Mouse (Mus musculus) testis, adult 2 months (tissue): ENCODE data around the gene Vmn1r197.
"Not testable (repeated sequence)": the region's sequence is repeated elsewhere in the genome, so short reads cannot be mapped to it uniquely, and the experiment has no call there.

Experiments
- CTCF ChIP-seq: fragments of 200-500 bp; IDR thresholded peaks from 2 replicates; pipeline ENCODE4 v1.5.1; 2012; ENCODE audit warnings: low read depth, mild to moderate bottlenecking, inconsistent platforms, low read length, moderate library complexity; ENCODE audit not compliant: control insufficient read depth, insufficient read depth, insufficient replicate concordance
- POLR2A ChIP-seq: fragments of 200-500 bp; IDR thresholded peaks from 2 replicates; pipeline ENCODE4 v1.6.1; 2012; ENCODE audit warnings: low read depth, mild to moderate bottlenecking, inconsistent platforms, low read length, moderate library complexity; ENCODE audit not compliant: control insufficient read depth

GRCm38 (mm10) chr13:22308075-22308474 is 16.3 kb upstream of the Vmn1r197 start:
- not testable (repeated sequence) for TF ChIP-seq CTCF, POLR2A
